In genomic region chr12:25049253-25049652, GRCm38 (mm10) we compare ENCODE assay signal across 20 mouse cellular contexts.
"Had no signal": no experiment of that assay in that cellular context is flagged by ENCODE, and none has a peak within 500 bp of the region (broad histone marks: within the 10 kb centered on the region; RNA-seq: fewer than 3 reads in every experiment).

No protein-coding gene starts in this region.

- DNase-seq: kidney, adult 18-20 months; kidney, adult 9 months; kidney, postnatal 14 days; kidney, postnatal 4 days; liver; lung, adult 18-20 months; lung, postnatal 14 days; thymus, adult 2 months; thymus, postnatal 14 days; thymus, postnatal 4 days had no signal

- H3K4me2 ChIP-seq: limb, embryonic 13.5 days; liver, embryonic 12.5 days; liver, embryonic 15.5 days; midbrain, embryonic 12.5 days; neural tube, embryonic 13.5 days had no signal

- ATAC-seq: intestine, embryonic 16.5 days; liver, embryonic 12.5 days; midbrain, embryonic 16.5 days had no signal

- H3K9ac ChIP-seq: limb, embryonic 13.5 days; liver, embryonic 12.5 days; liver, embryonic 15.5 days; midbrain, embryonic 12.5 days; neural tube, embryonic 13.5 days had no signal

- H3K27ac ChIP-seq: limb, embryonic 10.5 days; limb, embryonic 13.5 days; liver, embryonic 12.5 days; liver, embryonic 15.5 days; macrophage; midbrain, embryonic 12.5 days; neural tube, embryonic 13.5 days had no signal

- H3K4me1 ChIP-seq: limb, embryonic 13.5 days; liver, embryonic 12.5 days; liver, embryonic 15.5 days; midbrain, embryonic 12.5 days had no signal

- H3K4me3 ChIP-seq: limb, embryonic 10.5 days; limb, embryonic 13.5 days; liver, embryonic 12.5 days; liver, embryonic 15.5 days; midbrain, embryonic 12.5 days; myocyte; neural tube, embryonic 13.5 days had no signal

- H3K27me3 ChIP-seq: limb, embryonic 13.5 days; liver, embryonic 12.5 days; liver, embryonic 15.5 days; midbrain, embryonic 12.5 days; neural tube, embryonic 13.5 days had no signal

- H3K9me3 ChIP-seq: limb, embryonic 10.5 days; limb, embryonic 13.5 days; liver, embryonic 12.5 days; liver, embryonic 15.5 days; midbrain, embryonic 12.5 days; neural tube, embryonic 13.5 days had no signal
